Mouse (Mus musculus) cerebellum, postnatal 25 days (tissue): Measurements from ENCODE around the gene Sbno1.

Experiments used
- DNase-seq, 2 experiments: peaks; one replicate each; pipeline ENCODE4 v3.0.0; 2021; ENCODE audit warnings: mixed read lengths in 2 of 2

Sbno1 gene

DNA sequence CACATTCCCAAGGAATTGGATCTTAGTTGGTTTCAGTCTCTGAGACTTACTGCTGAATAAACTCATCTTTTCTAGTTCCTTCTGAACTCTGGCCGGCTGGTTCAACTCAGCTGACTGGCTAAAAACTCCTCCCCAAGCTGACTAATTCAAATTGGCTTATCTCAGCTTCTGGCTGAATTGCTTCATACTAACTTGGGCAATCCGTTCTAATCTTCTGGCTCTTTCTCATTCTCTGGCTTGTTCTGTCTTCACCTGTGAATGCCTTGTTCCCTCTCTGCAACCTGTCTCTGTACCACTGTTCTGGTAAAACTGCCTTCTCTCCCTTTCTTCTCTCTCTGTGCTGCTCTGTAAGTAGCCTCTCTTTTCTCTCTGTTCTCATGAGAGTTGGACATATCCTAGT is 16.8 kb upstream of the Sbno1 start:
- DNase-seq: no peak

GRCm38 (mm10) chr5:124440094-124440701 is 14.4 kb upstream of the Sbno1 start:
- peak; percentile 75 to 80 for DNase-seq

- DNase-seq: peak; percentile 97 to 98
Observed at GRCm38 (mm10) chr5:124439447-124440093, 13.8 kb upstream of the Sbno1 start, which contains the start of gene Kmt5a. Gene Kmt5a (plus strand): TSS chr5:124439930.

DNA sequence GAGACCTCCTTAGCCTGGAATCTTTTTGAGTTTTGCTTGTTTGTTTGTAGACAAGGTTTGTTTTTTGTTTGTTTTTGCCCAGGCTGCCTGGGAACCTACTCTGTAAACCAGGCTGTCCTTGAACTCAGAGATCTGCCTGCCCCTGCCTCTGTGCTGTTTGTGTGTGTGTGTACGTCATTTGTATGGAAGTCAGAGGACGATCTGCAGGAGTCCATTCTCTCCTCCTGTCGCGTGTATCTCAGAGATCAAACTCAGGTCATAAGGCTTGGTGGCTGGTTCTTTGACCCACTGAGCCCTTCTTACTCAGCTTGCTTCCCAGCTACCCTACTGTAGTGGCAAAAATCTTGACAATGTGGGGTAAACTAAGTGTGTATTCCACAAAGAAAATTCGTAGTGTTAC is 12.9 kb upstream of the Sbno1 start:
- DNase-seq: no peak

DNA sequence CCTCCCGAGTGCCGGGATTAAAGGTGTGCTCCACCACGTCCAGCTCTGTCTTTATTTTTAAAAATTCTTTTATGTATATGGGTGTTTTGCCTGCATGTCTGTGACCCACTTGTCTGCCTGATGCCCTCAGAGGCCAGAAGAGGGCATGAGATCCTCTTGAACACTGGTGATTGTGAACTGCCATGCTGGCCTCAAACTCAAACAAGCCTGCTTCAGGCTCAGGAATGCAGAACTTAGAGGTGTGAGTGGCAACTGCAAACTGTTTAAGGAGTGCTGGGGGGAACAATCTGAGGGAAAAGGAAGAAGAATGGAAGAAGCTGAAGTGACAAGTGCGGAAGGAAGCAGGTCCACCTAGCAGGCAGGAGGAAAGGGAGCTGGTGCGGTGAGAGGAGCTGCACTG is 12.4 kb upstream of the Sbno1 start:
- no peak for DNase-seq

DNA sequence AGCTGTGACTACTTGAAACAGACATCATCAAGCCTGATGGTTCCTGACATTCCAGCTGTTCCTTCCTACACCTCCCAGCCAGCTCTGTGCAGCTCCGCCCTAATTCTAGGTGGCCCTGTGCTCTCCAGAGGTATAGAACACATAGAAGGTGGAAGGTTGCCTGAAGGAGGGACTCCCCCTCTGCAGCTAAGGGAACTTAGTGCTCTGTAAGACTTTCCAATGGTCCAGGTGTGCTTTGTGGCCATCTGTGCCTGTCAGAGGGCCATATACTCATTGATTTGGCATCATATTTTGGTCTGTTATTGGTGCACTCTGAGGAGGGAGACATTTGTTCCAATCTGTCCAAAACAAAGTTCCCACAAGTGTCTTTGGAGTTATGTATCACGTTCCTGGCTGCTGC is 7.2 kb upstream of the Sbno1 start:
- no peak for DNase-seq

DNA sequence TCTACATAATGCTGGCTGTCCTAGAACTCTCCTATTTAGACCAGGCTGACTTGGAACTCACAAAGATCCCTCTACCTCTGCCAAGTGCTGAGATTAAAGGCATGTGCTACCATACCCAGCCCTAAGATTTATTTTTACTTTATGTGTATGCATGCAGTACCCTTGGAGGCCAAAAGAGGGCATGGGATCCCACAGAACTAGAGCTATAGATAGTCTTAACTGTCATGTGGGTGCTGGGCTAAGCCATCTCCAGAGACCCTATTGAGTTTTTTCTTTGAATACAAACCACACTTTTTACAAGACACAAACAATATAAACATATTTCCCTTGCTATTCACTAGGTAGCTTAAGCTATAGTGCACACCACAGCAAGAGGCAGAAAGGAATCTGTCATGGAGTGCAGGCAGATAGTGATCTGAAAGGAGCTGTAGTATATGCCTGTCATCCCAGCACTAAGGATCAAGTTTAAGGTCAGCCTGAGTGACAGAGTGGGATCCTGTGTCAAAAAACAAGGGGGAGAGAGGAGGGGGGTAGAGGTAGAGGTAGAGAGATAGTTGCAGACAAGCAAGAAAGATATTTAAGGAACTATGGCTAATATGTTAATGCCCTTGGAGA is 6.7 kb upstream of the Sbno1 start:
- peak; percentile 67 to 84 for DNase-seq

GRCm38 (mm10) chr5:124426475-124427071 is 772 bp upstream of the Sbno1 start:
- peak in 1 of 2 experiments; percentile 17 for DNase-seq

DNA sequence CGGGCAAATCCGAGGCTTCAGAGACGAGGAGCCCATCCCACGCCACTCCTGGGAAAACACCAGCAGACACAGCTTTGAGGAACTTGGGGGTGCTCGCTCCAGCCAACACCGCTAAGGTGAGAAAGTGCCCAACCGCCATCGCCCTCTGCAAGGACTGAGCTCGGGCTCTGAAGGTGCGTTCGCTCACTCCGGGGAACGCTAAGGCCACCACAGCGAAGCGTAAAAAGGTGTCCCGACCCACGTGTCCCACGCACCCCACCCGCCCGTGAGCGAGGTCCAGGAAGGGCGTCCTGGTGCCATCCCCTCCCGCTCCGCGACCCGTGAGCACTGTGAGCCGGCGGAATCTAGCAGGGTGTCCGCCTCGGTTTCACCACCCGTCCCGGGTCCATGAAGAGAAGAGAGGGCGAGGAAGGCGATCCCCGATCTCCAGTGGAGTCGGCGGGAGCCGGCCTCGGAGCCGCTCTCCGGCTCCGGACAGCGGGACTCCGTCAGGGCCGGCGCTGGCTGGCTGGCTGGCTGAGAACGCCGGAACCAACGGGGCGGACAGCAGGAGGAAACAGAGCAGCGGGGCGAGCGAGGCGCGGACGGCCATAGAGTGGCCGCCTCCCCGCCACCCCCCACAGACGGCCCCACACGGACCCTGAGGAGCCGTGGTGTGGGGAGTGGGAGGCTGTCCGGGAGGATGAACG is 934 bp downstream of the Sbno1 start:
- DNase-seq: peak in 1 of 2 experiments; percentile 71

GRCm38 (mm10) chr5:124424200-124424722 is 1.5 kb downstream of the Sbno1 start:
- no peak for DNase-seq

- no peak for DNase-seq
Observed at GRCm38 (mm10) chr5:124421786-124422185, 4.0 kb downstream of the Sbno1 start.

- DNase-seq: no peak
Observed at GRCm38 (mm10) chr5:124418903-124419302, 6.9 kb downstream of the Sbno1 start.

- DNase-seq: no peak
Observed at GRCm38 (mm10) chr5:124412163-124412562, 13.6 kb downstream of the Sbno1 start.

DNA sequence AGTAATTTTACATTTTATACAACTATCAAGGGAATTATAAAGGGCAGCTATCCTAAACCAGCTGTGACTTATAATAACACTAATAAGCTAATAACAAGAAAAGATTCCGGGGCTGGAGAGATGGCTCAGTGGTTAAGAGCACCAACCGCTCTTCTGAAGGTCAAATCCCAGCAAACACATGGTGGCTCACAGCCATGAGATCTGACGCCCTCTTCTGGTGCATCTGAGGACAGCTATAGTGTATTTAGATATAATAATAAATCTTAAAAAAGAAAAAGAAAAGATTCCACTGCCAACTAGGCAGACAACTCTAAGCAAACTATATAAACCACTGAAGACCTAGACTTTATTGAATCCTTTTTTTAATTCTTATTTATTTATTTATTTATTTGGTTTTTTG is 15.0 kb downstream of the Sbno1 start:
- DNase-seq: peak in 1 of 2 experiments; percentile 20

DNA sequence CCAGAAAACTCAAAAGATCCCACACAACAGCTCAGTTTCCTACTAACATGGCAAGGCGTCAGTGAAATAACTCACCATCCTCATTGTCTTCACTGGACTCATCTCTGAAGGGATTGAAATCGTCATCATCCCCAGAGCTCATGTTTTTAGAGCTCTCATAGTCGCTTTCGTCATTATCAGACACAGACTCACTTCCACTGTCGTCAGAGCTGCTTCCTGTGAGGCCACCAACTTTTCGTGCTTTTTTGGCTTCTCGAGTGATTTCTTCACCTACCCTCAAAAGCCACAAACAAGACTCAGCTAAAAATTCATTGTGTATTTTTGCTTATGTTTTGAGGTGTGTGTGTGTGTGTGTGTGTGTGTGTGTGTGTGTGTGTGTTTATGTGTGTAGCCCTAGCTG is 32.1 kb downstream of the Sbno1 start:
- no peak for DNase-seq

DNA sequence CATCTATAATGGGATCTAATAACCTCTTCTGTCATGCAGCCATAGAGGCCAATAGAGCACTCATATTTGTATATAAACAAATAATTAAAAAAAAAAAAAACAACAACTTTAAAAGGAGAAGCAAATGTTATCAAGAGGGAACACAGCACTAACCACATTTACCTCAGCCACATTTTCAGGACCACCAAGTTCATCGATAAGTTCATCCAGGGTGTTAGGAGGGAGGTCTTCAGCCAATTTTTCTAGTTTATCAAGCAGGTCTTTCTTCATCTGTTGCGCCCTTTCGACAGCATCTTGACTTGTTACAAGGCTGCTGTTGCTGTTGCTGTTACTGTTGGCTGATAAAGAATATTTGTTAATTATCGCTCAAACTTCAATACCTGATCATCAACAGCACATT is 33.4 kb downstream of the Sbno1 start:
- DNase-seq: no peak

GRCm38 (mm10) chr5:124387932-124388331 is 37.9 kb downstream of the Sbno1 start:
- DNase-seq: peak in 1 of 2 experiments; percentile 31

- no peak for DNase-seq
Observed at GRCm38 (mm10) chr5:124380121-124380520, 45.7 kb downstream of the Sbno1 start.

GRCm38 (mm10) chr5:124377149-124377548 is 48.7 kb downstream of the Sbno1 start:
- no peak for DNase-seq

DNA sequence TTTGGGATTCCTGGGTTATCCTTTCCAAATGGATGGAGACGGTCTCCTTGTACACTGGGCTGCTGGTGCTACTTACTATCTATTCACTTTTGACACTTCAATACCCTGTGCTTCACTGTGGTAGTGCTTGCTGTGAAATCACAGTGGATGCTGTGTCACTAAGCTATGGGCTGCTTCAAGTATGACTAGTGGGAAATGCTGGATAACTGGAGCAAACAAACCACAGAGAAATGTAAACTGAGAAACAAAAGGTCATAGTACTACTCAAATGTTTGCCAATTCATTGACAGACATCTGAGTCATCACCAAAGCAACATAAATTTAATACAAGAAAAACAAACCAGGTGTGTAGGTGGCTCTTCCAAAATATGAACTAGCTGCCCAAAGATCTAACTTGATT is 49.4 kb downstream of the Sbno1 start:
- DNase-seq: no peak

- DNase-seq: no peak
Observed at GRCm38 (mm10) chr5:124374298-124374697, 51.5 kb downstream of the Sbno1 start.

DNA sequence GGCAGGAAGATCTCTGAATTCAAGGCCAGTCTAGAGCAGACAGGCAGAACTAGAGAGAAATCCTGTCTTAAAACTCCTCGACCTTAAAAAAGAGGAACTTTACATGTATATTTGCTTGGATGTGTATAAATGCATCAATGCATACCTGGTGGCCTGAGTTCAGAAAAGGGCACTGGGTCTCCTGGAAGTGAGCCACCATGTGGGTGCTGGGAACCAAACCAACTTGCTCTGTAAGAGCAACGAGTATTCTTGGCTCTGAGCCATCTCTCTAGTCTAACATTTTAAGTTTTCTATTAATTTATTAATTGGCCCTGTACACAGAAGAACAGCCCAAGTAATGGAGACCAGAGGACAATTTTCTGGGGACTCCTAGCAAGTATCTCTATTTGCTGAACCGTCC is 59.1 kb downstream of the Sbno1 start:
- DNase-seq: no peak

- DNase-seq: no peak
Observed at GRCm38 (mm10) chr5:124365754-124366153, 60.0 kb downstream of the Sbno1 start.
